Mouse (Mus musculus) bone marrow, adult 2 months (tissue): ENCODE measurements around the gene 4930522L14Rik. TPM values are rescaled to one million over a fixed set of nuclear protein-coding genes. Genes with fewer than 3 reads are reported as not detected.
A peak's percentile ranks its signal among the peaks of the same experiment; 100 is the strongest.
"Not testable (repeated sequence)": the region's sequence is repeated elsewhere in the genome, so short reads cannot be mapped to it uniquely, and the experiment has no call there.

Experiments
- H3K27ac ChIP-seq: fragments of 200-500 bp; 2 replicates; pipeline ENCODE4 v1.5.1; 2012; ENCODE audit warnings: low read depth, mild to moderate bottlenecking, control low read depth, inconsistent platforms, low read length; ENCODE audit not compliant: control insufficient read depth, poor library complexity, insufficient read depth
- H3K4me1 ChIP-seq: fragments of 200-500 bp; 2 replicates; pipeline ENCODE4 v1.6.1; 2011; ENCODE audit warnings: low read length; ENCODE audit not compliant: control insufficient read depth, insufficient read depth
- H3K4me3 ChIP-seq: fragments of 200-500 bp; replicated peaks from 2 replicates; pipeline ENCODE3; 2011; ENCODE audit warnings: mild to moderate bottlenecking, low read depth, low read length, control low read depth; ENCODE audit not compliant: control insufficient read depth
- POLR2A ChIP-seq: fragments of 200-500 bp; IDR thresholded peaks from 2 replicates; pipeline ENCODE4 v1.6.1; 2011; ENCODE audit warnings: low read depth, mild to moderate bottlenecking, control low read depth, low read length, borderline replicate concordance; ENCODE audit not compliant: control insufficient read depth
- WGBS: fragments of 180-500 bp; shearing (Covaris S2); methylation state at CpG from one replicate; pipeline ENCODE4 v1.1.7; 2018; 5-methylcytosine and 5-hydroxymethylcytosine counted together
- polyA plus RNA-seq: library from polyadenylated mRNA; stranded (reverse); fragments of >200 nt; gene quantifications from 2 replicates; pipeline ENCODE4 v1.2.4, GENCODE M21; 2011; ENCODE audit warnings: low replicate concordance; ENCODE audit not compliant: missing spikeins, insufficient read depth, insufficient read length

The 4930522L14Rik gene
- polyA plus RNA-seq, 1 experiment = 6.3 TPM

DNA sequence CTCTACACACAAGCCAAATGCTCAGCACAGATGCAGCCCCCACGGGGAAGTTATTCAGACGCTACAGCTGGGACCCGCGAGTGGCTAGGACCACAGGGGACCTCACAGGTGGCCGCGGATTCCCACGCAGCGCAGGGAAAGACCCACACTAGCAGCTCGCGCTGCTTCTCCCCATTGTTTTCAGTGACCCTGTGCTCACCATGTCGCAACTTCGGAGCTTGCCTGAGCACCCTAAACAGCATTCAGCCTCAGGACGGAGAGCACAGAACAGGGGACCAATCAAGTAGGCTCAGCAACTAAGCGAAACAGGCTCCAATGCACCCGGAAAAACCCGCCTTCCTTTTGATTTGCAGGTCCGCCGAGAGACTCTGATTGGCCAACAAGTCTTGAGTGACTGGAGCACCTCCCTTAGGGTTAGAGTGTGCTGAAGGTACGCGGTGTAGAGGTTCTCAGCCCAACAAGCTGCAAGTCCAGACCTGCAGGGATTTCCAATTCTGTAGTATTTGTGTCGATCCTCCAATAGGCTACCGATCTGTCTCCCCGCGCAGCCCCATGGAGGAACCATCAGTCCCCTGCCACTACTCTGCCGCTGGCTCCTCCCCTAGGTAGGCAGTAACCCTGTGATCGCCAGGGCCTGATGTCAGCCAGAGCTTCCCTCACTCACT lies 61.0 kb downstream of the 4930522L14Rik start, which contains the start of gene 5430403G16Rik:
TSS of gene 5430403G16Rik (minus strand) at position 505 of the 665 bp plus-strand sequence.
- H3K4me3 ChIP-seq = peak within 1 kb of the TSS; percentile 81
- WGBS = under 1% methylated on average over 26 of the region's 26 CpGs
- not testable (repeated sequence) for H3K4me1 ChIP-seq
- TF ChIP-seq POLR2A = peak; percentile 29; the same call in 1 of the 2 replicates
- peak within 1 kb of the TSS; percentile 69 for H3K27ac ChIP-seq

Other genes starting within 250 kb of the 4930522L14Rik start
- 9.9 and 26.5 TPM in 2 replicates for gene Crlf2, start 192.9 kb downstream of the 4930522L14Rik start, polyA plus RNA-seq
- 0.59 and 0.72 TPM in 2 replicates for gene 5430403G16Rik, start 60.8 kb downstream of the 4930522L14Rik start, polyA plus RNA-seq
- gene Gm15446, start 171.5 kb upstream of the 4930522L14Rik start, polyA plus RNA-seq = 1.2 TPM in 2 replicates
- gene Zfp932, start 244.6 kb upstream of the 4930522L14Rik start, polyA plus RNA-seq = 6.3 and 11.5 TPM in 2 replicates